Mouse (Mus musculus): ENCODE measurements around the gene Polr3gl.

- TF ChIP-seq POLR2A (IDR thresholded peaks at IDR 0.05; ENCODE audit: low read depth, low read length) (no peak), CTCF (IDR thresholded peaks at IDR 0.05; ENCODE audit: extremely low read depth, insufficient read depth, insufficient read length, insufficient replicate concordance) (no peak)
Observed at GRCm38 (mm10) chr3:96606618-96607017, 12.6 kb upstream of the Polr3gl start.

Data from spleen, adult 2 months (tissue).